Mouse (Mus musculus) kidney, adult 2 months (tissue): ENCODE measurements around the gene Polg.

Source experiments
- CTCF ChIP-seq: fragments of 200-500 bp; conservative IDR thresholded peaks from 2 replicates; pipeline ENCODE4 v1.5.1; 2011; ENCODE audit warnings: low read depth, mild to moderate bottlenecking, control low read depth, low read length, moderate library complexity, mixed read lengths; ENCODE audit not compliant: insufficient read depth, insufficient read length
- POLR2A ChIP-seq: fragments of 200-500 bp; IDR thresholded peaks from one replicate; pipeline ENCODE4 v1.6.1; 2011; ENCODE audit warnings: low read depth, low read length, control low read depth

GRCm38 (mm10) chr7:79511181-79511580 lies 45.0 kb upstream of the Polg start:
- TF ChIP-seq CTCF: no peak
- no peak for TF ChIP-seq POLR2A
